Mouse (Mus musculus): ENCODE measurements around the gene Iars.

DNA sequence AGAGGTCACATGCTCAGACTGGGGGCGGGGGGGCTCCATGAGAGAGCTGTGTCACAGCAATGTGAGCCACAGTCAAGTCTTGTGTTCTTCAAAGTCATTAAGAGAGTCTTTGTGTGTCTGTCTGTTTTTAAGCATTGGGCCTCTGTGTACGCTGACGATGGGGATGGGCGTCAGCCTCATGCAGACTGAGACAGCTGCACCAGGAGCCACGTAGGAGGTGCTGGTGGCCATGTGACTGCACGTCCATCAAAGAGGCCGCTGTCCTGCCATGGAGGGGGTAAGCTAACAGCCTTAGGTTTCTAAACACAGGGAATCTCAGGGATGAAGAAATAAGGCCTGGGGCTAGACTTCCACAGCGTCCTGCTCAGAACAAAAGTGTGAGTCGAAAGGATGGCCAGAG is 84.4 kb downstream of the Iars start:
- no peak for TF ChIP-seq POLR2A (IDR thresholded peaks at IDR 0.05; ENCODE audit: low read depth, low read length)
- no peak for TF ChIP-seq CTCF (IDR thresholded peaks at IDR 0.05; ENCODE audit: extremely low read depth, insufficient read length, insufficient replicate concordance, low read depth, low read length)

Data from small intestine, adult 2 months (tissue).